Mouse (Mus musculus): Measurements from ENCODE around the gene Tifa.

DNA sequence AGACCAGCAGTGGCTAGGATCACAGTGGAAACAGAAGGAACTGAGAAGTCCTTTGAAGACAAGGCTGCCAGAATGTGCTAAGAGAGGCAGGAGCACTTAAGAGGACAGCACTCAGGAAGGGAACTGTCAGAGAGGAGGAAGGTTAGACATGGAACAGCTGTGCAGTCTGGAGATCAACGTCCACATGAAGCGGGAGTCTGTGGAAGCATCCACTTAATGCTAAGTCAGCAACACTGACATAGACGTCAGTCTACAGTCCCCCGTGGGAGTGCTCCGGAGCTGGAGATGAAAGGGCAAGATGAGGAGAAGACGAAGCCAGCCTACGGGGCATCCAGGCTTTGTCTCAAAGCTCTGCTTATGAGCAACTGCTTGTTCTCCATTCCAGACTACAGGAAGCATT, 37.5 kb downstream of the Tifa start:
- TF ChIP-seq CTCF (IDR thresholded peaks at IDR 0.05), result no peak
- no peak for TF ChIP-seq POLR2A (IDR thresholded peaks at IDR 0.05; ENCODE audit: insufficient read depth, low read depth, low read length)

Data from heart, adult 2 months (tissue).